Mouse (Mus musculus) hindbrain, embryonic 14.5 days (tissue): Measurements from ENCODE around the gene Gorab. TPM values are rescaled to one million over a fixed set of nuclear protein-coding genes. Genes with fewer than 3 reads are reported as not detected.

ENCODE experiments used
- ATAC-seq: fragments of 200-750 bp; cut with Nextera tagmentation; 2 replicates; pipeline ENCODE4 v1.8.0; 2017; ENCODE audit warnings: moderate number of reproducible peaks, mild to moderate bottlenecking, moderate TSS enrichment, moderate library complexity; ENCODE audit not compliant: low FRiP score
- DNase-seq: peaks from one replicate; pipeline ENCODE4 v3.0.0-alpha.2; 2015; ENCODE audit warnings: low spot score
- H3K27ac ChIP-seq: fragments of 300-500 bp; sonication (generic); 2 replicates; pipeline ENCODE4 v1.5.1; 2014; ENCODE audit warnings: mild to moderate bottlenecking, moderate library complexity
- H3K27me3 ChIP-seq: fragments of 300-500 bp; sonication (generic); 2 replicates; pipeline ENCODE4 v1.6.1; 2014; ENCODE audit warnings: mild to moderate bottlenecking, low read length, mixed read lengths; ENCODE audit not compliant: control insufficient read depth, insufficient read depth
- H3K36me3 ChIP-seq: fragments of 300-500 bp; sonication (generic); replicated peaks from 2 replicates; pipeline ENCODE4 v1.6.1; 2014; ENCODE audit not compliant: control insufficient read depth, insufficient read depth
- H3K4me1 ChIP-seq: fragments of 300-500 bp; sonication (generic); replicated peaks from 2 replicates; pipeline ENCODE4 v1.6.1; 2014; ENCODE audit warnings: antibody characterized with exemption, low read length, mixed read lengths; ENCODE audit not compliant: control insufficient read depth, insufficient read depth
- H3K4me2 ChIP-seq: fragments of 300-500 bp; sonication (generic); replicated peaks from 2 replicates; pipeline ENCODE4 v1.6.1; 2014; ENCODE audit warnings: mild to moderate bottlenecking, moderate library complexity
- H3K4me3 ChIP-seq: fragments of 300-500 bp; sonication (generic); replicated peaks from 2 replicates; pipeline ENCODE4 v1.5.1; 2014; ENCODE audit warnings: mild to moderate bottlenecking, low read length
- H3K9ac ChIP-seq: fragments of 300-500 bp; sonication (generic); 2 replicates; pipeline ENCODE4 v1.6.1; 2014
- H3K9me3 ChIP-seq: fragments of 300-500 bp; sonication (generic); 2 replicates; pipeline ENCODE4 v1.6.1; 2016; ENCODE audit warnings: low read length; ENCODE audit not compliant: control insufficient read depth
- WGBS: fragments of 180-500 bp; shearing (Covaris S2); extraction: QIAGEN DNeasy Blood & Tissue Kit; methylation state at CpG from one replicate; pipeline ENCODE4 v1.1.7; 2014; 5-methylcytosine and 5-hydroxymethylcytosine counted together
- polyA plus RNA-seq: library from polyadenylated mRNA; unstranded; fragments of >200 nt; fragmentation: Nextera tagmentation; extraction: Ambion mirVana; gene quantifications from 2 replicates; pipeline ENCODE4 v1.2.1, GENCODE M21; 2014

The Gorab gene
- polyA plus RNA-seq, 1 experiment from 2014 or later: 20.5 TPM

GRCm38 (mm10) chr1:163360796-163361195 lies 42.7 kb downstream of the Gorab start:
- 77% methylated on average over 6 of the region's 6 CpGs for WGBS
- H3K4me2 ChIP-seq: no peak overlapping the region
- no peaks in the 10 kb centered on the region for H3K36me3 ChIP-seq
- no peak overlapping the region for H3K4me3 ChIP-seq
- H3K27me3 ChIP-seq: no peaks in the 10 kb centered on the region
- ATAC-seq (no peak), DNase-seq (no peak)
- H3K27ac ChIP-seq: no peak overlapping the region
- no peaks in the 10 kb centered on the region for H3K4me1 ChIP-seq
- no peak overlapping the region for H3K9ac ChIP-seq
- no peaks in the 10 kb centered on the region for H3K9me3 ChIP-seq

- no peak for ATAC-seq
- no peak overlapping the region for H3K4me3 ChIP-seq
- H3K9me3 ChIP-seq: no peaks in the 10 kb centered on the region
- DNase-seq: no peak
- no peaks in the 10 kb centered on the region for H3K27me3 ChIP-seq
- no peak overlapping the region for H3K4me2 ChIP-seq
- H3K4me1 ChIP-seq: no peaks in the 10 kb centered on the region
- H3K36me3 ChIP-seq: no peaks in the 10 kb centered on the region
- 91% methylated on average over 3 of the region's 3 CpGs for WGBS
- no peak overlapping the region for H3K9ac ChIP-seq
- H3K27ac ChIP-seq: no peak overlapping the region
These were observed 43.9 kb downstream of the Gorab start for GRCm38 (mm10) chr1:163359521-163359920.

GRCm38 (mm10) chr1:163358165-163358564 lies 45.3 kb downstream of the Gorab start:
- Histone ChIP-seq H3K4me3 (no peak overlapping the region), H3K27me3 (no peaks in the 10 kb centered on the region), H3K9ac (no peak overlapping the region), H3K4me1 (no peaks in the 10 kb centered on the region), H3K36me3 (no peaks in the 10 kb centered on the region), H3K27ac (no peak overlapping the region), H3K9me3 (no peaks in the 10 kb centered on the region), H3K4me2 (no peak overlapping the region)
- WGBS: 73% methylated on average over 7 of the region's 7 CpGs
- no peak for ATAC-seq
- DNase-seq: no peak

GRCm38 (mm10) chr1:163357733-163358132 lies 45.7 kb downstream of the Gorab start:
- H3K4me3 ChIP-seq: no peak overlapping the region
- ATAC-seq (no peak), DNase-seq (no peak)
- H3K27me3 ChIP-seq: no peaks in the 10 kb centered on the region
- no peaks in the 10 kb centered on the region for H3K36me3 ChIP-seq
- no peak overlapping the region for H3K9ac ChIP-seq
- H3K9me3 ChIP-seq: no peaks in the 10 kb centered on the region
- H3K4me2 ChIP-seq: no peak overlapping the region
- 82% methylated on average over 6 of the region's 6 CpGs for WGBS
- H3K4me1 ChIP-seq: no peaks in the 10 kb centered on the region
- no peak overlapping the region for H3K27ac ChIP-seq

- Histone ChIP-seq H3K27ac (no peak overlapping the region), H3K4me2 (no peak overlapping the region), H3K9ac (no peak overlapping the region), H3K27me3 (no peaks in the 10 kb centered on the region), H3K4me3 (no peak overlapping the region), H3K36me3 (no peaks in the 10 kb centered on the region), H3K9me3 (no peaks in the 10 kb centered on the region), H3K4me1 (no peaks in the 10 kb centered on the region)
- no peak for ATAC-seq
- no peak for DNase-seq
- WGBS: 91% methylated on average over 4 of the region's 4 CpGs
These were observed 47.3 kb downstream of the Gorab start for GRCm38 (mm10) chr1:163356167-163356566.

GRCm38 (mm10) chr1:163355626-163356156 lies 47.8 kb downstream of the Gorab start:
- Histone ChIP-seq H3K27ac (no peak overlapping the region), H3K4me1 (no peaks in the 10 kb centered on the region), H3K27me3 (no peaks in the 10 kb centered on the region), H3K4me3 (no peak overlapping the region), H3K36me3 (no peaks in the 10 kb centered on the region), H3K4me2 (no peak overlapping the region), H3K9ac (no peak overlapping the region), H3K9me3 (no peaks in the 10 kb centered on the region)
- 54% methylated on average over 3 of the region's 3 CpGs for WGBS
- DNase-seq (no peak), ATAC-seq (no peak)

GRCm38 (mm10) chr1:163350988-163351387 lies 52.5 kb downstream of the Gorab start:
- no peak overlapping the region for H3K27ac ChIP-seq
- H3K9me3 ChIP-seq: no peaks in the 10 kb centered on the region
- ATAC-seq (no peak), DNase-seq (no peak)
- H3K36me3 ChIP-seq: no peaks in the 10 kb centered on the region
- H3K4me2 ChIP-seq: no peak overlapping the region
- no peak overlapping the region for H3K9ac ChIP-seq
- WGBS: 93% methylated on average over 3 of the region's 3 CpGs
- no peaks in the 10 kb centered on the region for H3K27me3 ChIP-seq
- H3K4me3 ChIP-seq: no peak overlapping the region
- H3K4me1 ChIP-seq: no peaks in the 10 kb centered on the region

- Histone ChIP-seq H3K4me3 (no peak overlapping the region), H3K4me1 (no peaks in the 10 kb centered on the region), H3K27ac (no peak overlapping the region), H3K9me3 (no peaks in the 10 kb centered on the region), H3K4me2 (no peak overlapping the region), H3K27me3 (no peaks in the 10 kb centered on the region), H3K9ac (no peak overlapping the region), H3K36me3 (no peaks in the 10 kb centered on the region)
- DNase-seq (no peak), ATAC-seq (no peak)
- WGBS: 91% methylated on average over 5 of the region's 5 CpGs
These were observed 57.9 kb downstream of the Gorab start for GRCm38 (mm10) chr1:163345541-163345940.

GRCm38 (mm10) chr1:163344931-163345330 lies 58.5 kb downstream of the Gorab start:
- Histone ChIP-seq H3K27ac (no peak overlapping the region), H3K9me3 (no peaks in the 10 kb centered on the region), H3K4me1 (no peaks in the 10 kb centered on the region), H3K36me3 (no peaks in the 10 kb centered on the region), H3K9ac (no peak overlapping the region), H3K4me3 (no peak overlapping the region), H3K4me2 (no peak overlapping the region), H3K27me3 (no peaks in the 10 kb centered on the region)
- DNase-seq (no peak), ATAC-seq (no peak)
- WGBS: 14% methylated on average over 1 of the region's 1 CpGs

GRCm38 (mm10) chr1:163339219-163339561 lies 64.3 kb downstream of the Gorab start:
- H3K4me1 ChIP-seq: no peaks in the 10 kb centered on the region; the same call in 1 of the 2 replicates
- no peaks in the 10 kb centered on the region for H3K27me3 ChIP-seq
- 59% methylated on average over 3 of the region's 3 CpGs for WGBS
- no peak overlapping the region for H3K9ac ChIP-seq
- ATAC-seq: 0 out of 2 replicates have a peak, but pooled peaks have one; percentile 51
- H3K4me2 ChIP-seq: no peak overlapping the region
- H3K9me3 ChIP-seq: no peaks in the 10 kb centered on the region
- no peak overlapping the region for H3K27ac ChIP-seq
- DNase-seq: no peak
- H3K4me3 ChIP-seq: no peak overlapping the region
- no peaks in the 10 kb centered on the region for H3K36me3 ChIP-seq
